Mouse (Mus musculus) ES-Bruce4 (cell line): ENCODE data around the gene Plce1. TPM values are rescaled to one million over a fixed set of nuclear protein-coding genes. Genes with fewer than 3 reads are reported as not detected.

Experiments
- H3K27ac ChIP-seq: 2 replicates; pipeline ENCODE4 v1.5.1; 2012; ENCODE audit warnings: low read length, inconsistent platforms; ENCODE audit not compliant: insufficient read depth
- H3K27me3 ChIP-seq: 2 replicates; pipeline ENCODE4 v1.6.1; 2012; ENCODE audit warnings: mild to moderate bottlenecking, low read length, inconsistent platforms; ENCODE audit not compliant: control insufficient read depth, poor library complexity, insufficient read depth, severe bottlenecking
- H3K36me3 ChIP-seq: 2 replicates; pipeline ENCODE4 v1.6.1; 2012; ENCODE audit warnings: inconsistent platforms, mild to moderate bottlenecking, low read length, moderate library complexity; ENCODE audit not compliant: control insufficient read depth, poor library complexity, insufficient read depth, severe bottlenecking
- H3K4me1 ChIP-seq: one replicate; pipeline ENCODE4 v1.8.1; 2011; ENCODE audit warnings: low read length; ENCODE audit not compliant: control insufficient read depth, insufficient read depth
- H3K4me3 ChIP-seq: 2 replicates; pipeline ENCODE4 v1.5.1; 2011; ENCODE audit warnings: low read depth, mild to moderate bottlenecking, low read length
- H3K9ac ChIP-seq: 2 replicates; pipeline ENCODE4 v1.6.1; 2012; ENCODE audit warnings: low read depth, mild to moderate bottlenecking, inconsistent platforms; ENCODE audit not compliant: poor library complexity, severe bottlenecking
- H3K9me3 ChIP-seq: replicated peaks from 2 replicates; pipeline ENCODE4 v1.6.1; 2012; ENCODE audit warnings: mild to moderate bottlenecking, low read length, inconsistent platforms; ENCODE audit not compliant: control insufficient read depth, poor library complexity, insufficient read depth, severe bottlenecking
- CTCF ChIP-seq: IDR thresholded peaks from one replicate; pipeline ENCODE4 v1.8.1; 2011; ENCODE audit warnings: low read depth, low read length
- EP300 ChIP-seq: IDR thresholded peaks from 2 replicates; pipeline ENCODE4 v1.6.1; 2011; ENCODE audit warnings: low read depth, low read length; ENCODE audit not compliant: insufficient read depth
- POLR2A ChIP-seq: IDR thresholded peaks from one replicate; pipeline ENCODE4 v1.8.1; 2011; ENCODE audit warnings: low read length; ENCODE audit not compliant: insufficient read depth
- polyA plus RNA-seq: library from polyadenylated mRNA; stranded (reverse); fragments of >200 nt; gene quantifications from 2 replicates; pipeline ENCODE4 v1.2.4, GENCODE M21; 2011; ENCODE audit warnings: low read depth; ENCODE audit not compliant: missing spikeins, insufficient read depth, insufficient read length

The Plce1 gene
- polyA plus RNA-seq, 1 experiment: 3.7 TPM

DNA sequence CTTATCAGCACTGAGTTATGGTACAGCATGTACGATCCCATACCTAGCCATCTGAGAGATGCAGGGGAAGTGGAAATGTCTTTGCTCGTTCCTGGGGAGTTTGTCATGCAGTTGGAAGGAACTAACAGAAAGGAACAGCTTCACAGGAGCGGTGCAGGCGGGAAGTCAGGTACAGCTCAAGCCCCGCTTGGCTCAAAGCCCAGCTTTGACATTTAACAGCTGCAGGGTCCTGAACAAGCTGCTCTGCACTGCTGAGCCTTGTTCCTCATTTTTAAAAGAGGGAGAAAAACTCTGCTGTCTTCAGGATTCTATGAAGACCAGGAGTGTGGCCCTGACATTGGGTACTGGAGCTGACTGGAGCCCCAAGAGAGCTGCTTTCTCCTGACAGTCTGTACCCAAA is 106.7 kb downstream of the Plce1 start:
- TF ChIP-seq EP300 (no peak), CTCF (no peak), POLR2A (no peak)
- Histone ChIP-seq H3K27ac (no peak overlapping the region), H3K4me3 (no peak overlapping the region), H3K9me3 (no peaks in the 10 kb centered on the region), H3K4me1 (no peaks in the 10 kb centered on the region), H3K9ac (no peak overlapping the region), H3K27me3 (no peaks in the 10 kb centered on the region), H3K36me3 (no peaks in the 10 kb centered on the region)

- H3K9me3 ChIP-seq: no peaks in the 10 kb centered on the region
- no peak overlapping the region for H3K27ac ChIP-seq
- no peaks in the 10 kb centered on the region for H3K4me1 ChIP-seq
- no peaks in the 10 kb centered on the region for H3K36me3 ChIP-seq
- H3K9ac ChIP-seq: no peak overlapping the region
- no peaks in the 10 kb centered on the region for H3K27me3 ChIP-seq
- TF ChIP-seq CTCF (no peak), POLR2A (no peak), EP300 (no peak)
- no peak overlapping the region for H3K4me3 ChIP-seq
These were observed 108.6 kb downstream of the Plce1 start for GRCm38 (mm10) chr19:38589466-38589865.

- Histone ChIP-seq H3K4me1 (no peaks in the 10 kb centered on the region), H3K4me3 (no peak overlapping the region), H3K27me3 (no peaks in the 10 kb centered on the region), H3K27ac (no peak overlapping the region), H3K9ac (no peak overlapping the region), H3K36me3 (no peaks in the 10 kb centered on the region), H3K9me3 (no peaks in the 10 kb centered on the region)
- no peak for TF ChIP-seq POLR2A
- no peak for TF ChIP-seq CTCF
- TF ChIP-seq EP300: no peak
These were observed 109.0 kb downstream of the Plce1 start for GRCm38 (mm10) chr19:38589941-38590340.

- no peak overlapping the region for H3K27ac ChIP-seq
- no peak overlapping the region for H3K9ac ChIP-seq
- H3K4me3 ChIP-seq: no peak overlapping the region
- no peaks in the 10 kb centered on the region for H3K36me3 ChIP-seq
- no peaks in the 10 kb centered on the region for H3K4me1 ChIP-seq
- H3K27me3 ChIP-seq: no peaks in the 10 kb centered on the region
- H3K9me3 ChIP-seq: no peaks in the 10 kb centered on the region
- TF ChIP-seq POLR2A (no peak), CTCF (no peak), EP300 (no peak)
These were observed 111.8 kb downstream of the Plce1 start for GRCm38 (mm10) chr19:38592566-38593224.

DNA sequence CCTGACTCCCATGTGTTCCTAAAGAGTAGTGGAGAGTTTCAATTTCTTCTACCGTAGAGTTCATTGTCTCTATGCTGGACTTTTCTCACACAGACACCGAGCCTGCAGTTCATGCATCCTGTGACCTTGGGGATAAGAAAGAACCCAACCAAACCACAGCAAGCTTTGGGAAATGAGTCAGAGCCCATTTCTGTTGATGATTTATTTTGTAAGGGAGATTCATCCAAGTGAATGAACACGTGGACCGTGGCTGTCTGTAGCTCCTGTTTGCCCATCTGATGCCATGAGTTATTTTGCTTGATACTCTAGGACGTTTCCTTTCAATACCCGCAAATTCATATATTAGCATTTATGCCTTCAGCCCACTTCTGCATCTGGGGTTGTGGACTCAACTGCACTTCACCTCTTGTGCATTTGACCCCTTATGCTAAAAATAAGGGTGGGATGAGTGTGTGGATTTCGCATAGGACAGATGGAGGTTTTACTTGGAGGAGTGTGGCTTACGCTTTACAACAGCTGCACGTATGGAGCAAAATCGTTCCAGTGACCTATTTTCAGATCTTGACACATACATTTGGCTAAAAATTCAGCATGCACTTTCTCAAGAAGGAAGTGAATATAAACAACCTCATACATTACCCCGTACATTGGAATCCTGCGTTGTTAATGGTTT is 112.5 kb downstream of the Plce1 start:
- Histone ChIP-seq H3K36me3 (no peaks in the 10 kb centered on the region), H3K27ac (no peak overlapping the region), H3K27me3 (no peaks in the 10 kb centered on the region), H3K4me3 (no peak overlapping the region), H3K9me3 (no peaks in the 10 kb centered on the region), H3K9ac (no peak overlapping the region), H3K4me1 (no peaks in the 10 kb centered on the region)
- TF ChIP-seq POLR2A: no peak
- TF ChIP-seq EP300: no peak
- no peak for TF ChIP-seq CTCF

DNA sequence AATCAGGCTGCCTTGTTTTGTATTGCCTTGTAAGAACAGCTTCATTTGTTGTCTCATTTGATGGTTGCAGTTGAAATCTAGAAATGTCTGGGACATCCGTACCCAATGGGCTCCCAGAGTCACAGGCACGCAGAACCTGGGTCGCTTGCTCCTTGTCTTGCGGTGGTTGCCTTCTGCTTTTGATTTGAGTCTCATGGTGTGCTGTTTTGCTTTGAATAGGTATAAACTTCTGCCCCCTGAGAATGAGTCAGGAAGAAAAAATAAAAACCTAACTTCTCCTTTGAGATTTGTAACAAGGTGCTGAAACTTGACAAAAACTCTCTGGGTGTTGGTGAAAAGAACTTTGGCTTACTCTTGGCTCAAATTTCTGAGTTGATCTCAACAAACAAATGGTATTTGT is 115.2 kb downstream of the Plce1 start:
- H3K36me3 ChIP-seq: no peaks in the 10 kb centered on the region
- H3K27me3 ChIP-seq: no peaks in the 10 kb centered on the region
- no peak for TF ChIP-seq EP300
- no peak for TF ChIP-seq POLR2A
- TF ChIP-seq CTCF: no peak
- no peaks in the 10 kb centered on the region for H3K9me3 ChIP-seq
- no peak overlapping the region for H3K9ac ChIP-seq
- no peak overlapping the region for H3K27ac ChIP-seq
- H3K4me3 ChIP-seq: no peak overlapping the region
- H3K4me1 ChIP-seq: no peaks in the 10 kb centered on the region
